Mouse (Mus musculus): ENCODE data around the gene Olig3.

Gene Olig3

DNA sequence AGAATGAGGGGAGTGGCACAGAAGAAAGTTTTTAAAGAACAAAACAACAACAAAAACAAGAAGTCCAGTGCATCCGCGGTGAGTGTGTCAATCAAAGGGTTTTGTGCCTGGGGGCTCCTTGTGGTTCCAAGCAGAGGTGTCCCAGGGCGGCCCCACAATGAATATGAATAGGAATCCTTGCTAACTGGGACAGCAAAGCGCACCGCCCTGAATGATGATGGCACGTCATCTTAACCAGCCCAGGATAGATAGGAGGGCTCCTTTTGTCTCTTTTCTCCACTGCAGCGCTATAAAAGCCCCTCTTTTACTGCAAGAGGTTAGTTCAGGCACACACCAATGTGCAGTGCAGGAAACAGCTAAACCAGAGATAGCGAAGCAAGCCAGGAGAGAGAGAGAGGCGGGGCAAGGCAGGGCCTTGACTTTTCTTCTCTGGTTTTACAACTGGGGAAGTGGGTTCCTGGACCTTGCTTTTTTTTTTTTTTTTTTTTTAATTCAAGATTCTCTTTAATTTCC is at the start of gene Olig3:
Olig3 (plus strand) TSS at position 463 of the 513 bp plus-strand sequence.
- no peak for DNase-seq (ENCODE audit: extremely low spot score, low read depth, low spot score)

DNA sequence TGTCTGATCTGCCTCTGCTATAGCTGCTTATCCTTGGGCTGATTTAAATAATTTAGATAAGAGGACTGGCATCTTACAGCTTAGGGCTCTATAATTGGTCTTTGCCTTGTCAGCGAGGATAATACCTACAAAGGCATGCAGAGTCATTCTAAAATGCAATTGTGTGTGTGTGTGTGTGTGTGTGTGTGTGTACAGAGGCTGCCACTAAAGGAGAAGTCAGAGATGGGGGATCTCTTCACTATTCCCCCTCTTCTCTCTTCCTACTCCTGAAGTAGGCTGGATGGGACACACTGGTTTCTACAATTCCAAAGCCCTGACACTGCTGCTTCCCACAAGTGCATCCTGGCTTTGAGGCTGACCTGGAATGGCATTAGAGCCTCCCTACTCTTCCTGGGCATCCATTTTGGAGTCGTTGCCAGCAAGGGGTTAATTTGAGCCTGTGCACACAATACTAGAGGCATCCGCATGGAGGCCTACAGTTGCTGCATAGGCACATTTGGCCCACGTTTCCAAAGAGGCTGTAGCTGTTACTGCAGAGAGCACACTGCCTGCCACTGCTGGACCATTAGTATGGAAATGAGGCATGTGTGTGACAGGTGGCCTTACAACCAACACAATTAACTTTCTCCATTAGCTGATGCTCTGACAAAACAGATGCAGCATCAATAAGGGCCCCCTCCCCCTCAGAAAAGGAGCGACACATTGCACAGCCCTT is 46.5 kb upstream of the Olig3 start:
- no peak for DNase-seq (ENCODE audit: extremely low spot score, low read depth, low spot score)

DNA sequence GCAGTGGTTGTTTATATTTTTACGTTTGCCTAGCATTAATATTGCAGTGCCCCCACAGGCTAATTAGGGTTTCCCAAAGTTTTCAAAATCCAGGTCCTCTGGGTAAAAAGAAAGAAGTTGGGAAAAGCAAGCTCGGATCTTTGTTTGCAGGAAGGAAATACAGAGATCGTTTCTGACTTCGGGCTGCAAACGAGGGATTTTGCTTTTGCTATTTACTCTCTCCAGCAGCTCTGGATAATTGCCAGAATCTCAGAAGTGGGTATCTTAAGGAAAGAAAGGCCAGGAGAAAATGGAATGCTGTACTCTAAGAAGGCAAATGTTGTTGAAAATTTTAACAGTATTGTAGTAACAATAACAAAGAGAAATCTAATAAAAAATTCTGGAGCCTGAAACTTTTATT is 45.9 kb upstream of the Olig3 start:
- no peak for DNase-seq (ENCODE audit: extremely low spot score, low read depth, low spot score)

DNA sequence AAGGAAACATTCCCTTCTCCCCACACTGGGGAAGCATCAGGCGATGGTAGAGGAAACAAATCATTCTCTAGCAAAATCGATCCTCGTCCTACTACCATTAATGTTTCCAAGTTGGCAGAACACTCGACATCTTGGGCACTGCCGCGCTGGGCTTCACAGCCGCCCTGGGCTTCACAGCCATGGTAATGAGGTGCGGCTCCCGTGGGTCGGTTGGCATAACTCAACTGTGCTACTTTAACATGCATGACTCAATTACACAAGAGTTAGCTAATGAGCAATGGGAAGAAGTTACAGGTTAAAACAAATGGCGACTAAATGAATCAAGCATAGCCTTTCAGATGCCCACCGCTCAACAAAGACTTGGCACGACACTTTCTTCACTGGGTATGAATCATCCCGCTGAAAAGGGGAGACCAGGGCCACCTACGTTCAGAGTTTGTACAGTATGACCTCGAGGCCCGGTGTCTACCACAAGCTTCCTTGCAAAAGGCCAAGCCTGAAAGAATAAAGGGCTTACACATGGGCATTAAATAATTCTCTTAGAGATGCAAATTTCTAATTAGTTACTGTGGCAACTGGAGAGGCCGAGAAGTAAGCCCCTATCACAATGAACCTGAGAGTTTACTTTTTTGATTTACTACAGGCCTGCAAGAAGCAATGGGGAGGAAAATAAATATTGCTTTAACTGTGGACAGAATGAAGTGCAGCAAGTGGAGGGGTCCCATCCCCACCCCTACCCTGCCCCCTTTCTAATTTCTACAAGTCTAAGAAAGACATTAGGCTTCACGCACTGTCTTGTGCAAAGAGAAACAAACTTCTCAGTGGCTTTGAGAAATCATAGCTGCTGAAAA is 38.1 kb upstream of the Olig3 start:
- no peak for DNase-seq (ENCODE audit: extremely low spot score, low read depth, low spot score)

DNA sequence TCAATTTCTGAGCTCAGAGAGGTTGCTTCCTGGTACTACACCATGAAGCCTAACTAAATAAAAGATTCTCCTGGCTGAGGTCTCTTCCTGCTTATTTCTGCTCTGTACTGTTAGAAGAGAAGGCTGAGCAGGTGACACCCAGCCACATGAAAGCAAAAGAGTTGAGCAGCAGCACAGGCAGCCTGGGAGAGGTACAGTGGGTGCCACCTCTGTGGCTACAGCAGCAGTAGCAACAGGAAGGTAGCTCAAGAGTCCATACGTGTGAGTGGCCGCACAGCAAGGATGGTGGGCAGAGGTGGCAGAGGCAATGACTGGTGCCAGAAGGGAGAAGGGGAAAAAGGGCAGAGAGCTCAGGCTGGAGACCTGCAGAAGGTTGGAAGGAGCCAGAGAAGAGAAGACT is 34.6 kb upstream of the Olig3 start:
- no peak for DNase-seq (ENCODE audit: extremely low spot score, low read depth, low spot score)

- no peak for DNase-seq (ENCODE audit: extremely low spot score, low read depth, low spot score)
These were observed 27.0 kb upstream of the Olig3 start for GRCm38 (mm10) chr10:19329191-19329777.

DNA sequence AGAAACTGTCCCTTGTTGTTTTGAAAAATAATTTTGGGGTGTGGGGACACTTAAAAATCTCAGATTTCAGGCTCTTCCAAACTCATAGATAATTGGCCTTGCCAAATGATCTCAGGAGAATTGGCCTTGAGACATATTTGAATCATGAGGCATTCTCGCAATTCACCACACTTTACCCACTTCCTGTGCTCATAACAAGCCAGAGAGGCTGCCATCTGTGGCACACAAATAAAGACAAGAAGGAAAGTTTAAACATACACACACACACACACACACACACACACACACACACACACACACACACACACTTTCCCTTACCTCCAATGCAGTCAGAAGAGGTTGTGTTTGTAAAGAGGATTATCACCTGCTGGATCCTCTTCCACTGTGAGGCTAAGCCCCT is 22.9 kb upstream of the Olig3 start:
- no peak for DNase-seq (ENCODE audit: extremely low spot score, low read depth, low spot score)

GRCm38 (mm10) chr10:19338695-19339630 is 17.4 kb upstream of the Olig3 start:
- DNase-seq (ENCODE audit: extremely low spot score, low read depth, low spot score): no peak

- no peak for DNase-seq (ENCODE audit: extremely low spot score, low read depth, low spot score)
These were observed 12.3 kb upstream of the Olig3 start for GRCm38 (mm10) chr10:19344039-19344438.

DNA sequence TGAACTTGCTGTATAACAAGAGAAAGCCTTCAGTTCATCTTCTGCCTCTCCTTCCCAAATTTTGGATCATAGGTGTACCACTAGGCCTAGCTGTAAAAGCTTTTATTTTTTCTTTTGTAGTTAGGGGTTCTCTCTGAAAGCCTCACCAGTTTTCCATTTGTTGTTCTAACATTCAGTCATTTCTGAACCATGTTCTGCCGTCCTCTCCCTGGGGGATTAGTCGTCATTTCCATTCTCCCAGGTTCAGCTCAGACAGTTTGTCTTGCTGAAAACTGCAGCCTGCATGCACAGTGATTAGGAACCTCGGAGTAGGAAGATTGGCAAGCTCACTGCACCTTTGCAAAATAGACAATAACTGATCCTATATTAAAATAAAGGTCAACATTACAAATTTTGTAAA is 7.0 kb upstream of the Olig3 start:
- no peak for DNase-seq (ENCODE audit: extremely low spot score, low read depth, low spot score)

- DNase-seq (ENCODE audit: extremely low spot score, low read depth, low spot score): no peak
These were observed 4.1 kb upstream of the Olig3 start for GRCm38 (mm10) chr10:19352006-19352877.

- DNase-seq (ENCODE audit: extremely low spot score, low read depth, low spot score): no peak
These were observed 3.4 kb upstream of the Olig3 start for GRCm38 (mm10) chr10:19352878-19353301.

DNA sequence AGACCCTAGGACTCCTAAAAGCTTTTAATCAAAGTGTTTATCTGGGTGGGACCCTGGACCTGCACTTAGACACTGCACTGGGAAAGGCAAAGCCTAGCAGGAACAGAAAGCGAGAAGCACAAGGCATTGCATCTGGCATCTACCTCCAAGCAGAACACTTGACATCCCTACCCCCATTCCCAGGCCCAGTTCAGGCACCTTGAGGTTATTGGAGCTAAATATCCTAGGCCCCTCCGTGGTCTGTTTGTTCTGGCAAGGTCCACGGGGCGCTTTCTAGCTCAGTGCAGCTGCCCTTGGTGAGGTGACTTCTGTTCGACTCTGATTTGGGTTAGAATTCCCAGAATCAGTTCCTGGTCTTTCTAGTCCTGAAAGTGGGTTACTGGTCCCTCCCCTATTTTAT is 2.7 kb upstream of the Olig3 start:
- DNase-seq (ENCODE audit: extremely low spot score, low read depth, low spot score): no peak

DNA sequence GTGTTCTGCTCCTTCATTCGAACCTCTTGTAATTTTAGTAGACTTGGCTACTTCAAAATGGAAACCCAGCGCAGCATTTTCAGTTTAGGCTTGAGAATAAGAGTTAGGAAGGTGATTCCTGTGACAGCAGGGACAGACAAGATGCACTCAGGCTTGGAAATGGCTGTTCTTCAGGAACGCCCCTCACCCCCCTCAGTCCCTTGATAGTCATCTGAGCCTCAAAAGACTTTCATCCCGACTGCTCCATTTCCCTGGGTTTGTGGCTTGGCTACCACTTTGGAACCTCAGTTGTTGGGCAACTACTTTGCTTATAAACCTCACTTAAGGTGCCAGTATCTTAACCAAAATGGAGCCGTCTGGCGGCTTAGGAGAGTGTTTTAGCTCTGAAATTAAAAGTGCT is 2.2 kb upstream of the Olig3 start:
- DNase-seq (ENCODE audit: extremely low spot score, low read depth, low spot score): no peak

DNA sequence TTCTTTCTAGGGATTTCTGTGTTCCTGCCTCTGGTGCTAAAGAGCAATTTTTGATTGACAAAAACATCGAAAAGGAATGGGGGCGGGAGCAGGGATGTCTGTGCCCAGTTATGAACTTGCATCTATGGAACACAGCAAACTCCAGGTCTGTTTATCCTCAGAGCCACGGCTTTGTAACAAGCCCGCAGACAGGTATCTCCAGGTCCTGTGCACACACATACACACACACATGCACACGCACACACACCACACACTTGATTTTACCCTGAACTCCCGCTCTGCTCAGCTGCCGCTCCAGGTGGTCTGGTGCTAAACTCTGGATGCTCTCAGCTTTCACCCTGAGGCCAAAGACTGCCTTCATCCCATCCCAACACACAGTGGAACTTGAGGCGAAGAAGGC is 1.3 kb upstream of the Olig3 start:
- no peak for DNase-seq (ENCODE audit: extremely low spot score, low read depth, low spot score)

- no peak for DNase-seq (ENCODE audit: extremely low spot score, low read depth, low spot score)
These were observed 648 bp downstream of the Olig3 start for GRCm38 (mm10) chr10:19356720-19357641.

DNA sequence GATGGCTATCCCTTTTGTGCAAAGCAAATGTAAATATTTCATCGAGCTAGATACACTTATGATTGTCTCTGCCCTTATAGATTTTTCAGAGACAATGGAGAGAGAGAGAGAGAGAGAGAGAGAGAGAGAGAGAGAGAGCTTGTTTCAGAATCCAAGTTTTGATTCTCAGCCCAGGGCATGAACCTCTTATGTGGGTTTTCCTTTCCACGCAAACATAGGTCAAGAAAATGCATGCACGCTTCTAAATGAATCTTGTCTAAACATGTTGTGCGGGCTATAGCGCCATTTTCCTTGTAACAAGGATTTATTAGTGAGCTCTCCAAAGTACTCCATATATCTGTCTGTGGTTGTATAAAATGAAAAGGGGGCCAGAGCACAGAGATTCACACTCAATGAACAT is 1.5 kb downstream of the Olig3 start:
- DNase-seq (ENCODE audit: extremely low spot score, low read depth, low spot score): no peak

DNA sequence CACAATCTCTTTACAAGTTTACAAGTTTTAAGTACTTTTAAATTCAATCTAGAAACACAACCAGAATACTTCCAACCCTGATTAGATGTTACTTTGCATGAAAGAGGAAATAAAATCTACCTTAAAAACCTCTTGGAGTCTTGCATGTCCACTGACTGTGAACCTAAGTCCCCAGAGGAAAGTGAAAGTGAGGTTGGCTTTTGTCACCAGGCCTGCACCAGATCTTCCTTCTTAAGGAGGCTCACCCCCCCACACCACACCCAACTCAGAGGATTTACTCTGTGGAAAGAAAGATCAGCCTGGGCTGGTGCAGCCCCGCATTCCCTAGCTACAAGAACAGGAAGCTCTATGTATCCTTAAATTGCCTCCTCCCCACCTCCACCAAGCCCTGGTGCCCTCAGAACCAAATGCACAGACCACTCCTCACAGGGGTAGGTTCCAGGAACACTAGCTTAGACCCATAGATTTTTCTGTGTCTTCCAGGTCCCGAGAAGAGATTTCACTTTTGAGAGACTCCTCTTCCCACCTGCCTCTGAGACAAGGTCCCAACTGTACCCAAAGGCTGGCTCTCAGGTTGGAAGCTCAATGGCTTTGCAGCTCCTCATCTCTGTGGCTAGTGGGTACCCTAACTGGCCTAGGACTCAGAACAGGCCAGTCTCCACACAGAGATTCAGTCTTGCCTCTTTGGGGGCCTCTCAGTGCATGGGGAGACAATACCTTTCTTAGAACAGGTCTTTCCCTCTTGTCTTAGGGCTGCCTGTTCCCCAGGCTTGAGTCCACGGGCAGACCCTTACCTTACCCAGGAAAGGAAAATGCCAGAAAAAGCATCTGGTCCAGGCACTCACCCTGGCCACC is 4.3 kb downstream of the Olig3 start:
- DNase-seq (ENCODE audit: extremely low spot score, low read depth, low spot score): no peak

All from hindlimb bud, embryonic 11.5 days (tissue).